Mouse (Mus musculus): ENCODE results near the gene Hoxa2. TPM values are rescaled to one million over a fixed set of nuclear protein-coding genes. Genes with fewer than 3 reads are reported as not detected.

The Hoxa2 gene
- polyA plus RNA-seq, 1 experiment, result 1.0 TPM

- H3K4me3 ChIP-seq (ENCODE audit: low read depth, low read length), result peak overlapping the region; percentile 34
- no peak for TF ChIP-seq CTCF (IDR thresholded peaks at IDR 0.05; ENCODE audit: extremely low read depth, insufficient read length, insufficient replicate concordance, low read depth, low read length)
- no peak for TF ChIP-seq POLR2A (IDR thresholded peaks at IDR 0.05; ENCODE audit: low read depth, low read length)
- peak overlapping the region; percentile 72 for H3K27ac ChIP-seq (ENCODE audit: insufficient read depth, low read depth, low read length)
- H3K36me3 ChIP-seq (ENCODE audit: control insufficient read depth, insufficient read depth, low read length), result no peaks in the 10 kb centered on the region
- 69% methylated on average over 17 of the region's 17 CpGs for WGBS
- H3K27me3 ChIP-seq (ENCODE audit: control insufficient read depth, insufficient read depth, low read length), result peaks cover 35% of the 10 kb centered on the region
- peaks cover 5% of the 10 kb centered on the region for H3K4me1 ChIP-seq (ENCODE audit: control insufficient read depth, insufficient read depth, insufficient read length, low read length)
Measured at GRCm38 (mm10) chr6:52163366-52164031, 1.1 kb downstream of the Hoxa2 start.

DNA sequence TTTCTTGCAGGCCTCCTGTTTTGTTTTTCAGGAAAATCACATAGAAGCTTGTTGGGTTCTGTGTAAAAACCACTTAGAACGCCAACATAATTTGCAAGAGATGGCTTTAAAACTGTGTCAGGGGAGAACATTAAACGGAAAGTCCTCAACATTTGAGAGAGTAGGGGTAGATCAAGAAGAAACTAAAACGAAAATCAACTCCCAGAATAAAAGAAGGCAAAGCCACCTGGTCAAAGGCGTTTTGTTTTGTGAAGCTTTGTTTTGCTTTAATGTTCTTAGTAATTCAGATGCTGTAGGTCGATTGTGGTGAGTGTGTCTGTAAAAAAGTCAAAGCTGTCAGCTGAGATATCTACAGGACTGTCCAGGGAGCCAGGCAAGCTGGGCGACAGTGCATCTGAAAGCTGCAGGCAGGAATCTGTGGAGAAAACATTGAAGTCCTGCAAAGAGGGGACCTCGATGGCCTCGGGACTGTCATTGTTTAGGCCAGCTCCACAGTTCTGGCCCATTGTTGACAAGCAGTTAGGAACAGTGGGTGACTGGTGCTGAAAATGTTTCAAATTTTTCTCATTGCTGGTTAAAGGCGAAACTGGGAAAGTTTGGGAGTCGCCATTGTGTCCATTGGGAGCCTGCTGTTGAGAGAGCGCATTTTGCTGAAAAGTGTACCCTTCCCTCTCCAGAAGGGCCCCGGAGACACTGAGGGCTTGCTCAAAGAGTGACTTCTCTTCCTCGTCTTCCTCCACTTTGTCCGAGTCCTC, 1.8 kb downstream of the Hoxa2 start:
- no peaks in the 10 kb centered on the region for H3K36me3 ChIP-seq (ENCODE audit: control insufficient read depth, insufficient read depth, low read length)
- H3K27me3 ChIP-seq (ENCODE audit: control insufficient read depth, insufficient read depth, low read length), result peaks cover 42% of the 10 kb centered on the region
- peak overlapping the region; percentile 34; the same call in 1 of the 2 replicates for H3K4me3 ChIP-seq (ENCODE audit: low read depth, low read length)
- 66% methylated on average over 14 of the region's 14 CpGs for WGBS
- H3K27ac ChIP-seq (ENCODE audit: insufficient read depth, low read depth, low read length), result peak overlapping the region; percentile 72; the same call in 1 of the 2 replicates
- TF ChIP-seq POLR2A (IDR thresholded peaks at IDR 0.05; ENCODE audit: low read depth, low read length) (no peak), CTCF (IDR thresholded peaks at IDR 0.05; ENCODE audit: extremely low read depth, insufficient read length, insufficient replicate concordance, low read depth, low read length) (no peak)
- H3K4me1 ChIP-seq (ENCODE audit: control insufficient read depth, insufficient read depth, insufficient read length, low read length), result peaks cover 5% of the 10 kb centered on the region

DNA sequence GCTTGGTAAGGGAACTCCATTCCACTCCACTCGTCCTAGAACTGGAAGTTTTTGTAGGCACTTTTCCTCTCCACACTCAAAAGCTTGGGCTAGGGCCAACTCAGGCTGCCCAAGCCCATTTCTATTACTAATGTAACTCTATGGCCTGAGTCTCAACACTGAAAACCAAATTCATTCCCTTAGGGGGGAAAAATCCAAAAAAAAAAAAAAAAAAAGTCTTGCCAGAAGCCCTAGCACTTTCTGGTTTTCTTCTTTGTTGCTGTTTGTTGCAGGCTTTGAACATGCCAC, 2.6 kb downstream of the Hoxa2 start:
- 61% methylated on average over 1 of the region's 1 CpGs for WGBS
- Histone ChIP-seq H3K27me3 (ENCODE audit: control insufficient read depth, insufficient read depth, low read length) (peaks cover 46% of the 10 kb centered on the region), H3K4me3 (ENCODE audit: low read depth, low read length) (no peak overlapping the region), H3K27ac (ENCODE audit: insufficient read depth, low read depth, low read length) (peak overlapping the region; percentile 7; the same call in 1 of the 2 replicates), H3K36me3 (ENCODE audit: control insufficient read depth, insufficient read depth, low read length) (no peaks in the 10 kb centered on the region), H3K4me1 (ENCODE audit: control insufficient read depth, insufficient read depth, insufficient read length, low read length) (peaks cover 5% of the 10 kb centered on the region)
- TF ChIP-seq CTCF (IDR thresholded peaks at IDR 0.05; ENCODE audit: extremely low read depth, insufficient read length, insufficient replicate concordance, low read depth, low read length) (no peak), POLR2A (IDR thresholded peaks at IDR 0.05; ENCODE audit: low read depth, low read length) (no peak)

- Histone ChIP-seq H3K4me3 (ENCODE audit: low read depth, low read length) (peak overlapping the region; percentile 31; the same call in 1 of the 2 replicates), H3K4me1 (ENCODE audit: control insufficient read depth, insufficient read depth, insufficient read length, low read length) (peaks cover 5% of the 10 kb centered on the region), H3K27ac (ENCODE audit: insufficient read depth, low read depth, low read length) (peak overlapping the region; percentile 7; the same call in 1 of the 2 replicates), H3K27me3 (ENCODE audit: control insufficient read depth, insufficient read depth, low read length) (peaks cover 46% of the 10 kb centered on the region), H3K36me3 (ENCODE audit: control insufficient read depth, insufficient read depth, low read length) (no peaks in the 10 kb centered on the region)
- 37% methylated on average over 8 of the region's 8 CpGs for WGBS
- TF ChIP-seq CTCF (IDR thresholded peaks at IDR 0.05; ENCODE audit: extremely low read depth, insufficient read length, insufficient replicate concordance, low read depth, low read length), result no peak
- TF ChIP-seq POLR2A (IDR thresholded peaks at IDR 0.05; ENCODE audit: low read depth, low read length), result no peak
Measured at GRCm38 (mm10) chr6:52161336-52162092, 3.1 kb downstream of the Hoxa2 start.

DNA sequence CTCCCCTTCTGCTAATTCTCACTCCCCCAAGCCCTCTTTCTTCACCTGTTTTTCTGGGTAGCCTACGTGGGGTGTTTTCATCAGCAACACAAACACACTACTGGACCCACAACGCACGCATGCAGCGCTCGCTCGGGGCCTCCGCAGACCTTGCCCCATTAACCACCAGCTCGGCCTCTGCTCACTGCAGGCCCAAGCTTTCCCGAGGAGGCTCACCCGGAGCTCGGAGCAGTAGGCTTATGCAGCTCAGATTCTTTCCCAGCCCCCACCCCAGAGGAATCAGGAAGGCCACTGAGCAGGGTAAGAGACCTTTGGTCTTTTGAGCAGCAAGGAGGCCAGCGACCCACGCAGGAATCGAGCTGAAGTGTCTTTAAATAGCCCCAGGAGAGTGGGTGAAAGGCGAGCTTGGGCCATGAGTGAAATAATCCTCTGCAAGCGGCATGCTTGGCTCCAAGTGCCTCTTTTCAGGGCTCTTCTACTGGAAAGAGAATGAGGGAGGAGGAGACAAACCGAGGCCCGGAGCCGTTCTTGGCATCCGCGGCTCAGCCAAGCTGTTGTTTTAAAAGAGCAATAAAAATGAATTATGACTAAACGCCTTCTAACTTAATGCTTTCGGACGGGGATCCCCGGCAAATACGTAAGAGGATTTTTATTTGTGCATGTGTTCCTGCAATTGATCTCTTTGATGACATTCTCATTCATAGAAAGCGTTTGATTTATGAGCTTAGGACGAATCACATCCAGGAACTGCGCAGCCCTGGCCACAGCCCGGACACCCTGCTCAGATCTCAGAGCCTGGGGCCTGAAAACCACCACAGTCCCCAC, 3.9 kb downstream of the Hoxa2 start:
- H3K27ac ChIP-seq (ENCODE audit: insufficient read depth, low read depth, low read length), result peak overlapping the region; percentile 69
- WGBS, result 7% methylated on average over 30 of the region's 30 CpGs
- peak overlapping the region; percentile 35 for H3K4me3 ChIP-seq (ENCODE audit: low read depth, low read length)
- TF ChIP-seq CTCF (IDR thresholded peaks at IDR 0.05; ENCODE audit: extremely low read depth, insufficient read length, insufficient replicate concordance, low read depth, low read length) (no peak), POLR2A (IDR thresholded peaks at IDR 0.05; ENCODE audit: low read depth, low read length) (no peak)
- H3K27me3 ChIP-seq (ENCODE audit: control insufficient read depth, insufficient read depth, low read length), result peaks cover 43% of the 10 kb centered on the region
- peaks cover 5% of the 10 kb centered on the region for H3K4me1 ChIP-seq (ENCODE audit: control insufficient read depth, insufficient read depth, insufficient read length, low read length)
- no peaks in the 10 kb centered on the region for H3K36me3 ChIP-seq (ENCODE audit: control insufficient read depth, insufficient read depth, low read length)

DNA sequence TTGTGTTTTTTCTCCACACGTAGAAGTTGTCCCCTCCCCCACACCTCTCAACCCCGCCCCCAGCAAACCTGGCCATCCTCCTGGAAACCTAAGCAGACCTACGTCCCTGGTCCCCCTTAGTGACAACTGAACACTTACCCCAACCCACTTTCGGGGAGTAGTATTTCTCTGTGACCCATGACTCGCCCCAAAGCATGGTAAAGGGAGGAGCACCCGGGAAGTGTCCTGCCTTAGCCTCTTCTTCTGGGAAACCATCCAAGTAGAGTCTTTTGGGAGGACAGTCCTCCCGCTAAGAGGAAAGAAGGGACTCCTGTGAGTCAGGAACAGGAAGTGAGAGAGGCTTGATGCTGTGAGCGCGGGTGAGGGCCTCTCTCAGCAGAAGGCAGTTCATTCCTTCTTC, 4.7 kb downstream of the Hoxa2 start:
- Histone ChIP-seq H3K27me3 (ENCODE audit: control insufficient read depth, insufficient read depth, low read length) (peaks cover 42% of the 10 kb centered on the region), H3K4me1 (ENCODE audit: control insufficient read depth, insufficient read depth, insufficient read length, low read length) (peaks cover 5% of the 10 kb centered on the region), H3K4me3 (ENCODE audit: low read depth, low read length) (no peak overlapping the region), H3K36me3 (ENCODE audit: control insufficient read depth, insufficient read depth, low read length) (no peaks in the 10 kb centered on the region), H3K27ac (ENCODE audit: insufficient read depth, low read depth, low read length) (no peak overlapping the region)
- WGBS, result 30% methylated on average over 9 of the region's 9 CpGs
- TF ChIP-seq POLR2A (IDR thresholded peaks at IDR 0.05; ENCODE audit: low read depth, low read length), result no peak
- TF ChIP-seq CTCF (IDR thresholded peaks at IDR 0.05; ENCODE audit: extremely low read depth, insufficient read length, insufficient replicate concordance, low read depth, low read length), result no peak

All from small intestine, adult 2 months (tissue).